Mouse (Mus musculus) small intestine, adult 2 months (tissue): ENCODE data around the gene Rpl18a.

Experiments
- CTCF ChIP-seq: fragments of 200-500 bp; IDR thresholded peaks from 2 replicates; pipeline ENCODE4 v1.5.1; 2012; ENCODE audit warnings: low read depth, mild to moderate bottlenecking, control low read depth, inconsistent platforms, low read length, moderate library complexity, mixed read lengths; ENCODE audit not compliant: insufficient replicate concordance, insufficient read length; ENCODE audit errors: extremely low read depth
- POLR2A ChIP-seq: fragments of 200-500 bp; IDR thresholded peaks from 2 replicates; pipeline ENCODE4 v1.6.1; 2012; ENCODE audit warnings: low read depth, mild to moderate bottlenecking, control low read depth, inconsistent platforms, low read length, moderate library complexity

- no peak for TF ChIP-seq CTCF
- no peak for TF ChIP-seq POLR2A
Observed at GRCm38 (mm10) chr8:70934786-70935185, 37.6 kb upstream of the Rpl18a start.
